Mouse (Mus musculus): ENCODE data around the gene Gpr173. TPM values are rescaled to one million over a fixed set of nuclear protein-coding genes. Genes with fewer than 3 reads are reported as not detected.
A peak's percentile ranks its signal among the peaks of the same experiment; 100 is the strongest.
"Not testable (repeated sequence)": the region's sequence is repeated elsewhere in the genome, so short reads cannot be mapped to it uniquely, and the experiment has no call there.

The Gpr173 gene
- polyA plus RNA-seq, 1 experiment = 4.3 TPM

DNA sequence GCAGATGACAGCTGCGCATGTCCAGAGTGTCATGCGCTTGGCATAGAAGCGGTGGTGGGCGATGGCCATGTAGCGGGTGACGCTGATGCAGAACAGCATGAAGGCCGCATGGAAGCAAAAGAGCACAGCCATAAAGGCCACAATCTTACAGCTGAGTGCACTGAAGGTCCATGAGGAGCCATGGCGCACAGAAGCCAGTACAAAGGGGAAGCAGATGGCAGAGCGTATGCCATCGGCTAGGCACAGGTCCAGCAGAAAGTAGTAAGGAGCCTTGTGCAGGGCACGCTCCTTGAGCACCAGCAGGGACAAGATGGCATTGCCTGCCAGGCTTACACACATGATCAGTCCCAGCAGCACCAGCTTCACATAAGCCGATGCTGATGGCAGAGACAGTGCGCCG, 21.5 kb downstream of the Gpr173 start:
- H3K27ac ChIP-seq (ENCODE audit: insufficient read depth, low read length) = no peak overlapping the region
- no peaks in the 10 kb centered on the region for H3K9me3 ChIP-seq (replicated peaks; ENCODE audit: control insufficient read depth, insufficient read depth, low read length, poor library complexity, severe bottlenecking)
- TF ChIP-seq CTCF (IDR thresholded peaks at IDR 0.05; ENCODE audit: low read depth, low read length) = no peak
- TF ChIP-seq POLR2A (IDR thresholded peaks at IDR 0.05; ENCODE audit: insufficient read depth, low read length) = no peak
- no peak for TF ChIP-seq EP300 (IDR thresholded peaks at IDR 0.05; ENCODE audit: insufficient read depth, low read depth, low read length)
- H3K27me3 ChIP-seq (ENCODE audit: control insufficient read depth, insufficient read depth, low read length, poor library complexity, severe bottlenecking) = no peaks in the 10 kb centered on the region
- no peaks in the 10 kb centered on the region for H3K4me1 ChIP-seq (ENCODE audit: control insufficient read depth, insufficient read depth, low read length)
- no peak overlapping the region for H3K9ac ChIP-seq (ENCODE audit: low read depth, poor library complexity, severe bottlenecking)
- no peak overlapping the region for H3K4me3 ChIP-seq (ENCODE audit: low read depth, low read length)
- no peaks in the 10 kb centered on the region for H3K36me3 ChIP-seq (ENCODE audit: control insufficient read depth, insufficient read depth, low read length, poor library complexity, severe bottlenecking)

DNA sequence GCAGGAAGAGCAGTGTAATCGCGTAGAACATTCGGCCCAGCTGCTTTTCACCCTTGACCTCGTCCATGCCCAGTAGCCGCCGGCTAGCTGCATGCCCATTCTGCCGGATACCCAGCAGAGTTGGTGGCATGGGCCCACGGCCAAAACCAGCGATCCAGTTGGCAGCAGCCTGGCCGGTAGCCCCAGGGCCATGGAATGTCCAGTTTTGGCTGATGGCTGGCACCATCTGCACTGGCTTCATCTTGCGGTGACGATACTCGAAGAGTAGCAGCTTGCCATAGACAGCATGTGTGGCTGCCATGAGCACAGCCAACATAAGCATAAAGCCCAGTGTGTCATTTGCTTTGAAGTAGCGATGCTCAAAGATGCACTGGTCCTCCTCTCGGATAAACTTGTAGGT, 21.9 kb downstream of the Gpr173 start:
- Histone ChIP-seq H3K27ac (ENCODE audit: insufficient read depth, low read length) (no peak overlapping the region), H3K27me3 (ENCODE audit: control insufficient read depth, insufficient read depth, low read length, poor library complexity, severe bottlenecking) (no peaks in the 10 kb centered on the region), H3K36me3 (ENCODE audit: control insufficient read depth, insufficient read depth, low read length, poor library complexity, severe bottlenecking) (no peaks in the 10 kb centered on the region), H3K4me1 (ENCODE audit: control insufficient read depth, insufficient read depth, low read length) (no peaks in the 10 kb centered on the region), H3K9ac (ENCODE audit: low read depth, poor library complexity, severe bottlenecking) (no peak overlapping the region), H3K9me3 (replicated peaks; ENCODE audit: control insufficient read depth, insufficient read depth, low read length, poor library complexity, severe bottlenecking) (no peaks in the 10 kb centered on the region), H3K4me3 (ENCODE audit: low read depth, low read length) (no peak overlapping the region)
- TF ChIP-seq POLR2A (IDR thresholded peaks at IDR 0.05; ENCODE audit: insufficient read depth, low read length) (no peak), EP300 (IDR thresholded peaks at IDR 0.05; ENCODE audit: insufficient read depth, low read depth, low read length) (no peak), CTCF (IDR thresholded peaks at IDR 0.05; ENCODE audit: low read depth, low read length) (no peak)

DNA sequence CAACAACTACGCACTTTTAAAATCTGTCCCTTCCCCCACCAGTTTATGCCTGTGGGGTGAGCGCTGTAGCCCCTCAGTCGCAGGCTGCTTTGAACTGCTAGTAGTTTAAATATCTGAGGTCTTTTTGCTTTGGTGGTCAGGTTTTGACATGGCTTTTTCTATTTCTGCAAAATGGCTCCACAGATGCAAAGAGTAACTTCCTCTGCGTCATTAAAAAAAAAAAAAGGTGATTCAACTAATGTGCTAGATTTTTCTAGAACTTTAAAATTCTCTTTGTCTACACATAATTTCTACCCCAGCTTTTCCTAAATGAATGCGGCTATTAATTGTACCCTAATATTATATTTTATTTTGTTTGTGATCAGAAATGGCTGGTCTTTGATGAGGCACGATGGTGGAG, 25.6 kb downstream of the Gpr173 start:
- H3K4me3 ChIP-seq (ENCODE audit: low read depth, low read length) = peak overlapping the region; percentile 78
- H3K27ac ChIP-seq (ENCODE audit: insufficient read depth, low read length) = no peak overlapping the region
- H3K9ac ChIP-seq (ENCODE audit: low read depth, poor library complexity, severe bottlenecking) = peak overlapping the region; percentile 36
- no peak for TF ChIP-seq CTCF (IDR thresholded peaks at IDR 0.05; ENCODE audit: low read depth, low read length)
- TF ChIP-seq EP300 (IDR thresholded peaks at IDR 0.05; ENCODE audit: insufficient read depth, low read depth, low read length) = no peak
- TF ChIP-seq POLR2A (IDR thresholded peaks at IDR 0.05; ENCODE audit: insufficient read depth, low read length) = no peak
- H3K4me1 ChIP-seq (ENCODE audit: control insufficient read depth, insufficient read depth, low read length) = no peaks in the 10 kb centered on the region
- H3K27me3 ChIP-seq (ENCODE audit: control insufficient read depth, insufficient read depth, low read length, poor library complexity, severe bottlenecking) = no peaks in the 10 kb centered on the region
- H3K36me3 ChIP-seq (ENCODE audit: control insufficient read depth, insufficient read depth, low read length, poor library complexity, severe bottlenecking) = peaks cover 10% of the 10 kb centered on the region
- H3K9me3 ChIP-seq (replicated peaks; ENCODE audit: control insufficient read depth, insufficient read depth, low read length, poor library complexity, severe bottlenecking) = no peaks in the 10 kb centered on the region

DNA sequence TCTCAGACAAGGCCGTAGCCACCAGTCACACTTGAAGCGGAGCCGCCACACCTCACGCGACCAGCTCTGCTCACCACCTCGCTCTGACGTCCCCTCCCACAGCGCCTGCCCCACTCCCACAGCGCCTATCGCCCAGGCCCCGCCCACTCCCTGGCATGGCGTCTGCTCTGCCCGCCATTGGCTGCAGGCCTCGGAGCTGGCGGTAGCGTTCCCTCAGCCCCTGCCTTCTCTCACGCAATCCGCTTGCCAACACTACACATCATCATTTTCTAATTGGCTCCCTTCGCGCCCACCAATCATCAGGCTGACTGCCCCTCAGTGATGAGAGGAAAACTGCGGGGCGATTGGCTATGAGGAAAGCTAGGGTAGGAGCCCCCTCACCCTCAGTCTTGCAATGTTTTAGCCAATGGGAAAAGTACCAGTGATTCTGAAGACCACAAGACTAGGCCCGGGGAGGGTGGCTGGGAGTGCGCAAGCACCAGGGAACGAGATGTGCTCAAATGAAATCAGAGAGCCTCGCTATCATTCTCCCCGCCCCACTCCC, 26.1 kb downstream of the Gpr173 start, which contains the start of gene Tspyl2:
Gene Tspyl2 (minus strand): TSS at position 68 of the 544 bp plus-strand sequence.
- Histone ChIP-seq H3K4me3 (ENCODE audit: low read depth, low read length) (peak within 1 kb of the TSS; percentile 78), H3K9me3 (replicated peaks; ENCODE audit: control insufficient read depth, insufficient read depth, low read length, poor library complexity, severe bottlenecking) (no peaks in the 10 kb centered on the region), H3K9ac (ENCODE audit: low read depth, poor library complexity, severe bottlenecking) (peak within 1 kb of the TSS; percentile 78), H3K27ac (ENCODE audit: insufficient read depth, low read length) (no peak within 1 kb of the TSS), H3K27me3 (ENCODE audit: control insufficient read depth, insufficient read depth, low read length, poor library complexity, severe bottlenecking) (no peaks in the 10 kb centered on the region), H3K4me1 (ENCODE audit: control insufficient read depth, insufficient read depth, low read length) (no peaks in the 10 kb centered on the region), H3K36me3 (ENCODE audit: control insufficient read depth, insufficient read depth, low read length, poor library complexity, severe bottlenecking) (peaks cover 10% of the 10 kb centered on the region)
- TF ChIP-seq EP300 (IDR thresholded peaks at IDR 0.05; ENCODE audit: insufficient read depth, low read depth, low read length) = no peak
- peak; percentile 52 for TF ChIP-seq POLR2A (IDR thresholded peaks at IDR 0.05; ENCODE audit: insufficient read depth, low read length)

DNA sequence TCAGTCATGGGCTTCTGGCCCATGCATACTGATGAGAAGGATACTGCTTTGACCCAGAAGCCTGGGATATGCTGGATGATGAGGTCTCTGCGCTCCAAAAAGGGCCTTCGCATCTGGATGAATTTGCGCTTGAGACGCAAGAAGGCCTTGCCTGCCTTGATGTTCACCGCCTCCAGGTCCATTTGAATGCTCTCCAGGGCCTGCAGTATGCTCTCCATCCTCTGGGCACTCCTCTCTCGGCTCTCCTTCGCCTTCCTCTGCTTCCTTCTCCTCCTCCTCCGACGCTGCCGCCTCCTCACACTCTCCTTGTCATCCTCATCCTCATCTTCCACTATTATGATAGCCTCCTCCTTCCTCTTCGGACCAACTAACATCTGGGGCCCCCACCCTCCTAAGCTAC, 27.0 kb downstream of the Gpr173 start:
- H3K27me3 ChIP-seq (ENCODE audit: control insufficient read depth, insufficient read depth, low read length, poor library complexity, severe bottlenecking) = no peaks in the 10 kb centered on the region
- no peak overlapping the region for H3K27ac ChIP-seq (ENCODE audit: insufficient read depth, low read length)
- TF ChIP-seq CTCF (IDR thresholded peaks at IDR 0.05; ENCODE audit: low read depth, low read length) = no peak
- TF ChIP-seq POLR2A (IDR thresholded peaks at IDR 0.05; ENCODE audit: insufficient read depth, low read length) = no peak
- no peak for TF ChIP-seq EP300 (IDR thresholded peaks at IDR 0.05; ENCODE audit: insufficient read depth, low read depth, low read length)

DNA sequence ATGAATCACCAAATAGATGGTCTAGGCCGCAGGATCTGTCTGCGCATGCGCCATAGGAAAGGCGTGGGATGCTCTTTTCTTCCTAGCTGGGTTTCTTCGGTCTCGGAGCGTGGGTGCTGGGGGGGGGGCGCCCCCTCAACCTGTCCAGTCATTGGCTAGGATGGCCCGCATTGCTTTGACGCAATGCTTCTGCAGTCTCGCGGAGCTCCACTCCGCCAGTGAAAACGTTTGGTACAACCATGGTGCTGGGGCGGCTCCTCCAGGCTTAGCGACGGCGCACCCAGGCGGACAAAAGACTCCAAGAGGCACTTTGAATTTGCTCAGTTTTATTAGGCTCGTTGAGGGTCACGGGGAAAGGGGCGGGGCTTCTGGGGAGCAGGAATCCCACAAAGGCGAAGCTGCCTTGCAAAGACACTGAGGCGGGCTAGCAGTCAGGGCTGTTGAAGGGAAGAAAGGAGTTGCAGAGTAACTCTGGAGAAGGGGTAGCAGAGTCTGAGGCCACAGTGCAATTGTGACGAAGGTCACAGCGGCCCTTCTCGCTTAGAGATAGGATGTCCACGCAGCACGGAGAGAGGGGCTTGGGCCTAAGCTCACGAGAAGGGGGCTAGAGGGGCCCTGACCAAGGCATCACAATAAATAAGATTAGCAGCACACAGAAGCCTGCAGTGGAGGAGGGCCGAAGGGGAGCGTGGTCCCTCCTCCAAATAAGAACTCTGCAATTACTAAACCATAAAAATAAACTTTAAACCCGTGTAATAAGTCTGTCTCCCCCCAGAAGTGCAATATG, 31.8 kb downstream of the Gpr173 start:
- H3K4me1 ChIP-seq (ENCODE audit: control insufficient read depth, insufficient read depth, low read length) = no peaks in the 10 kb centered on the region
- H3K9ac ChIP-seq (ENCODE audit: low read depth, poor library complexity, severe bottlenecking) = peak overlapping the region; percentile 49
- TF ChIP-seq EP300 (IDR thresholded peaks at IDR 0.05; ENCODE audit: insufficient read depth, low read depth, low read length) (no peak), POLR2A (IDR thresholded peaks at IDR 0.05; ENCODE audit: insufficient read depth, low read length) (peak; percentile 30)
- no peaks in the 10 kb centered on the region for H3K27me3 ChIP-seq (ENCODE audit: control insufficient read depth, insufficient read depth, low read length, poor library complexity, severe bottlenecking)
- H3K9me3 ChIP-seq (replicated peaks; ENCODE audit: control insufficient read depth, insufficient read depth, low read length, poor library complexity, severe bottlenecking) = no peaks in the 10 kb centered on the region
- peaks cover 10% of the 10 kb centered on the region for H3K36me3 ChIP-seq (ENCODE audit: control insufficient read depth, insufficient read depth, low read length, poor library complexity, severe bottlenecking)
- peak overlapping the region; percentile 55 for H3K27ac ChIP-seq (ENCODE audit: insufficient read depth, low read length)
- peak overlapping the region; percentile 74 for H3K4me3 ChIP-seq (ENCODE audit: low read depth, low read length)

More for the DNA sequence above, 27.0 kb downstream of the Gpr173 start:
- no peaks in the 10 kb centered on the region for H3K4me1 ChIP-seq (ENCODE audit: control insufficient read depth, insufficient read depth, low read length)
- no peaks in the 10 kb centered on the region for H3K9me3 ChIP-seq (replicated peaks; ENCODE audit: control insufficient read depth, insufficient read depth, low read length, poor library complexity, severe bottlenecking)
- H3K4me3 ChIP-seq (ENCODE audit: low read depth, low read length) = peak overlapping the region; percentile 78
- peak overlapping the region; percentile 78 for H3K9ac ChIP-seq (ENCODE audit: low read depth, poor library complexity, severe bottlenecking)
- H3K36me3 ChIP-seq (ENCODE audit: control insufficient read depth, insufficient read depth, low read length, poor library complexity, severe bottlenecking) = peaks cover 10% of the 10 kb centered on the region

DNA sequence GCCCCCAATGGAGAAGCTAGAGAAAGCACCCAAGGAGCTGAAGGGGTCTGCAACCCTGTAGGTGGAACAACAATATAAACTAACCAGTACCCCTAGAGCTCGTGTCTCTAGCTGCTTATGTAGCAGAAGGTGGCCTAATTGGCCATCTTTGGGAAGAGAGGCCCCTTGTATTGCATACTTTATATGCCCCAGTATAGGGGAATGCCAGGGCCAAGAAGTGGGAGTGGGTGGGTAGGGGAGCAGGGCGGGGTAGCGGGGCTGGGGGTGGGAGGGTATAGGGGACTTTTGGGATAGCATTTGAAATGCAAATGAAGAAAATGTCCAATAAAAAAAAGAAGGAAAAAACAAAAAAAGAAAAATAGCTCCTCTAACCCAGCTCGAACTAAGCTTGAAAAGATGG, 32.4 kb downstream of the Gpr173 start:
- H3K27ac ChIP-seq (ENCODE audit: insufficient read depth, low read length); H3K9me3 ChIP-seq (replicated peaks; ENCODE audit: control insufficient read depth, insufficient read depth, low read length, poor library complexity, severe bottlenecking); H3K27me3 ChIP-seq (ENCODE audit: control insufficient read depth, insufficient read depth, low read length, poor library complexity, severe bottlenecking); H3K4me1 ChIP-seq (ENCODE audit: control insufficient read depth, insufficient read depth, low read length): not testable (repeated sequence)
- Histone ChIP-seq H3K4me3 (ENCODE audit: low read depth, low read length) (peak overlapping the region; percentile 74), H3K36me3 (ENCODE audit: control insufficient read depth, insufficient read depth, low read length, poor library complexity, severe bottlenecking) (peaks cover 10% of the 10 kb centered on the region), H3K9ac (ENCODE audit: low read depth, poor library complexity, severe bottlenecking) (peak overlapping the region; percentile 49)

DNA sequence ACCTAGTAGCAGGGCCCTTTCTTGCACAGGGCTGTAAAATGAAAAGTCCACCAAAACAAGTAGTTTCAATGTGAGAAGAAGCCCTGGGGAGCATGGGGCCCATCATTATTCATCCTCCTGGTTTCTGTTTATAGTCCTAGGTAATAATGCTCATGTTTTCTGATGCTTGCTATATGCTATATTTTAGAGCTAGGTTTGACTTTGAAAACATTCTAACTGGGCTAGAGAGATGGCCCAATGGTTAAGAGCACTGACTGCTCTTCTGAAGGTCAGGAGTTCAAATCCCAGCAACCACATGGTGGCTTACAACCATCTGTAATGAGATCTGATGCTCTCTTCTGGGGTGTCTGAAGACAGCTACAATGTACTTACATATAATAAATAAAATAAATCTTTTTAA, 39.1 kb downstream of the Gpr173 start:
- not testable (repeated sequence) for H3K27me3 ChIP-seq (ENCODE audit: control insufficient read depth, insufficient read depth, low read length, poor library complexity, severe bottlenecking); H3K9ac ChIP-seq (ENCODE audit: low read depth, poor library complexity, severe bottlenecking); H3K27ac ChIP-seq (ENCODE audit: insufficient read depth, low read length); H3K4me1 ChIP-seq (ENCODE audit: control insufficient read depth, insufficient read depth, low read length); H3K36me3 ChIP-seq (ENCODE audit: control insufficient read depth, insufficient read depth, low read length, poor library complexity, severe bottlenecking); H3K4me3 ChIP-seq (ENCODE audit: low read depth, low read length); H3K9me3 ChIP-seq (replicated peaks; ENCODE audit: control insufficient read depth, insufficient read depth, low read length, poor library complexity, severe bottlenecking)
